Mouse (Mus musculus) ES-Bruce4 (cell line): ENCODE data around the gene Adamts14. TPM values are rescaled to one million over a fixed set of nuclear protein-coding genes. Genes with fewer than 3 reads are reported as not detected.

Experiments
- H3K27ac ChIP-seq: 2 replicates; pipeline ENCODE4 v1.5.1; 2012; ENCODE audit warnings: low read length, inconsistent platforms; ENCODE audit not compliant: insufficient read depth
- H3K27me3 ChIP-seq: 2 replicates; pipeline ENCODE4 v1.6.1; 2012; ENCODE audit warnings: mild to moderate bottlenecking, low read length, inconsistent platforms; ENCODE audit not compliant: control insufficient read depth, poor library complexity, insufficient read depth, severe bottlenecking
- H3K36me3 ChIP-seq: 2 replicates; pipeline ENCODE4 v1.6.1; 2012; ENCODE audit warnings: inconsistent platforms, mild to moderate bottlenecking, low read length, moderate library complexity; ENCODE audit not compliant: control insufficient read depth, poor library complexity, insufficient read depth, severe bottlenecking
- H3K4me1 ChIP-seq: one replicate; pipeline ENCODE4 v1.8.1; 2011; ENCODE audit warnings: low read length; ENCODE audit not compliant: control insufficient read depth, insufficient read depth
- H3K4me3 ChIP-seq: 2 replicates; pipeline ENCODE4 v1.5.1; 2011; ENCODE audit warnings: low read depth, mild to moderate bottlenecking, low read length
- H3K9ac ChIP-seq: 2 replicates; pipeline ENCODE4 v1.6.1; 2012; ENCODE audit warnings: low read depth, mild to moderate bottlenecking, inconsistent platforms; ENCODE audit not compliant: poor library complexity, severe bottlenecking
- H3K9me3 ChIP-seq: replicated peaks from 2 replicates; pipeline ENCODE4 v1.6.1; 2012; ENCODE audit warnings: mild to moderate bottlenecking, low read length, inconsistent platforms; ENCODE audit not compliant: control insufficient read depth, poor library complexity, insufficient read depth, severe bottlenecking
- CTCF ChIP-seq: IDR thresholded peaks from one replicate; pipeline ENCODE4 v1.8.1; 2011; ENCODE audit warnings: low read depth, low read length
- EP300 ChIP-seq: IDR thresholded peaks from 2 replicates; pipeline ENCODE4 v1.6.1; 2011; ENCODE audit warnings: low read depth, low read length; ENCODE audit not compliant: insufficient read depth
- POLR2A ChIP-seq: IDR thresholded peaks from one replicate; pipeline ENCODE4 v1.8.1; 2011; ENCODE audit warnings: low read length; ENCODE audit not compliant: insufficient read depth
- polyA plus RNA-seq: library from polyadenylated mRNA; stranded (reverse); fragments of >200 nt; gene quantifications from 2 replicates; pipeline ENCODE4 v1.2.4, GENCODE M21; 2011; ENCODE audit warnings: low read depth; ENCODE audit not compliant: missing spikeins, insufficient read depth, insufficient read length

The Adamts14 gene
- polyA plus RNA-seq, 1 experiment = 3.7 TPM

- Histone ChIP-seq H3K4me3 (no peak overlapping the region), H3K9me3 (no peaks in the 10 kb centered on the region), H3K9ac (no peak overlapping the region), H3K27me3 (no peaks in the 10 kb centered on the region), H3K27ac (no peak overlapping the region), H3K36me3 (no peaks in the 10 kb centered on the region), H3K4me1 (peaks cover 19% of the 10 kb centered on the region)
- TF ChIP-seq CTCF (no peak), POLR2A (no peak)
Measured at GRCm38 (mm10) chr10:61234319-61234718, 38.9 kb downstream of the Adamts14 start.

- TF ChIP-seq CTCF (no peak), POLR2A (no peak), EP300 (0 out of 2 replicates have a peak, but pooled peaks have one; percentile 29)
- Histone ChIP-seq H3K4me1 (peaks cover 18% of the 10 kb centered on the region), H3K27ac (no peak overlapping the region; the same call in 1 of the 2 replicates), H3K27me3 (no peaks in the 10 kb centered on the region), H3K36me3 (no peaks in the 10 kb centered on the region), H3K9ac (no peak overlapping the region), H3K4me3 (no peak overlapping the region), H3K9me3 (no peaks in the 10 kb centered on the region)
Measured at GRCm38 (mm10) chr10:61232858-61233567, 40.2 kb downstream of the Adamts14 start.

GRCm38 (mm10) chr10:61231756-61232155, 41.5 kb downstream of the Adamts14 start:
- H3K4me1 ChIP-seq = peaks cover 20% of the 10 kb centered on the region
- no peak overlapping the region for H3K9ac ChIP-seq
- H3K36me3 ChIP-seq = no peaks in the 10 kb centered on the region
- no peaks in the 10 kb centered on the region for H3K27me3 ChIP-seq
- peak overlapping the region; percentile 58; the same call in 1 of the 2 replicates for H3K27ac ChIP-seq
- no peaks in the 10 kb centered on the region for H3K9me3 ChIP-seq
- no peak overlapping the region for H3K4me3 ChIP-seq
- TF ChIP-seq EP300 = no peak
- TF ChIP-seq POLR2A = no peak

- no peaks in the 10 kb centered on the region for H3K27me3 ChIP-seq
- peaks cover 22% of the 10 kb centered on the region for H3K4me1 ChIP-seq
- H3K27ac ChIP-seq = no peak overlapping the region
- H3K9ac ChIP-seq = no peak overlapping the region
- TF ChIP-seq EP300 (no peak), CTCF (no peak), POLR2A (no peak)
- no peaks in the 10 kb centered on the region for H3K9me3 ChIP-seq
- H3K36me3 ChIP-seq = no peaks in the 10 kb centered on the region
- no peak overlapping the region for H3K4me3 ChIP-seq
Measured at GRCm38 (mm10) chr10:61226784-61227396, 46.3 kb downstream of the Adamts14 start.

DNA sequence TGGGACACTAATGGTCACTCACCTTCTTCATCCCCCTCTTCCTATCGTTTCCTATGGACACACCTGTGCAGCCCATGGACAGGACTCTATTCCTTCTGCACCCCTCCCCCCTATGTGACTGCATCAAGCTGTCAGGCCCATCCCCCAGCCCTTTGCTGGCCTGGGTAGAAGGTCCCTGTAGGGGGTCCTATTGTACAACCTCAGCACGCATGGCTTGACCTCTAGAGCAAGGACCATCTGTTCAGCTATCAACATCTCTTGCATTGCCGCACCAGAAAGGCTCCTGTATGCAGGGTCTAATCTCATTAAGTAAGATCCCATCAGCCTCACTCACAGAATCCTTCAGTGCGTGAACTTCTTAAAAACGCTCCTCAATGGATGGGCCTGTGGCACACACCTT, 47.5 kb downstream of the Adamts14 start:
- Histone ChIP-seq H3K36me3 (no peaks in the 10 kb centered on the region), H3K27me3 (no peaks in the 10 kb centered on the region), H3K4me3 (no peak overlapping the region), H3K9ac (no peak overlapping the region), H3K4me1 (peaks cover 22% of the 10 kb centered on the region), H3K27ac (no peak overlapping the region), H3K9me3 (no peaks in the 10 kb centered on the region)
- TF ChIP-seq POLR2A (no peak), CTCF (no peak), EP300 (peak; percentile 97)

DNA sequence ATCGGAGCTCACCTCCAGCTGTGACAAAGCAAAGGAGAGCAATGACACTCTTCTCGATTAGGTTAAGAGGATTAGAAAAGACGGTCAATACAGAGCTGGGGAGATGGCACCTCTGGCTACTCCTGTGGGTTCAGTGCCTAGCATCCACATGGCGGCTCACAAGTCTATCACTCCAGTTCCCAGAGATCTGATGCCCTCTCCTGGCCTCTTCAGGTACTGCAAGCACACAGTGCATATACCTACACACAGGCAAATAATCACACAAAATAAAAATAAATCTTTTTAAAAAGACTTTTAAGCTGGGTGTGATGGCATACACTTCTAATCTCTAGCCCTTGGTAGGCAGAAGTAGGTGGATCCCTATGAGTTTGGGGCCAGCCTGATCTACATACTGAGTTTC, 53.9 kb downstream of the Adamts14 start:
- TF ChIP-seq EP300 = no peak
- TF ChIP-seq CTCF = peak; percentile 3
- no peak for TF ChIP-seq POLR2A
- peaks cover 7% of the 10 kb centered on the region; the same call in 1 of the 2 replicates for H3K9me3 ChIP-seq
- no peaks in the 10 kb centered on the region for H3K27me3 ChIP-seq
- H3K9ac ChIP-seq = no peak overlapping the region
- no peak overlapping the region for H3K27ac ChIP-seq
- no peaks in the 10 kb centered on the region for H3K36me3 ChIP-seq
- H3K4me1 ChIP-seq = peaks cover 2% of the 10 kb centered on the region
- no peak overlapping the region for H3K4me3 ChIP-seq
